Mouse (Mus musculus) gastrocnemius, adult 2 months (tissue): ENCODE data around the gene Macrod2. TPM values are rescaled to one million over a fixed set of nuclear protein-coding genes. Genes with fewer than 3 reads are reported as not detected.

Experiments
- DNase-seq: peaks from one replicate; pipeline ENCODE4 v3.0.0; 2022
- H3K27ac ChIP-seq: fragments of 200-600 bp; 2 replicates; pipeline ENCODE4 v1.8.1; 2022; ENCODE audit warnings: mild to moderate bottlenecking
- H3K4me3 ChIP-seq: fragments of 200-600 bp; 2 replicates; pipeline ENCODE4 v1.8.1; 2022; ENCODE audit warnings: mild to moderate bottlenecking, moderate library complexity
- CTCF ChIP-seq: fragments of 200-600 bp; IDR thresholded peaks from 2 replicates; pipeline ENCODE4 v1.8.1; 2022; ENCODE audit warnings: antibody characterized with exemption, mild to moderate bottlenecking, moderate library complexity
- intact Hi-C: fragments of 180-260 bp; cut with DNase I; formaldehyde crosslinking; loops from one replicate; pipeline ENCODE4 v1.15.1; 2025
- total RNA-seq, 2 experiments: library from RNA; stranded (reverse); gene quantifications; 2 replicates each; pipeline ENCODE4 v1.2.3; 2021

Gene Macrod2
- total RNA-seq, 2 experiments from 2014 or later, result 16.4 to 19.3 TPM

DNA sequence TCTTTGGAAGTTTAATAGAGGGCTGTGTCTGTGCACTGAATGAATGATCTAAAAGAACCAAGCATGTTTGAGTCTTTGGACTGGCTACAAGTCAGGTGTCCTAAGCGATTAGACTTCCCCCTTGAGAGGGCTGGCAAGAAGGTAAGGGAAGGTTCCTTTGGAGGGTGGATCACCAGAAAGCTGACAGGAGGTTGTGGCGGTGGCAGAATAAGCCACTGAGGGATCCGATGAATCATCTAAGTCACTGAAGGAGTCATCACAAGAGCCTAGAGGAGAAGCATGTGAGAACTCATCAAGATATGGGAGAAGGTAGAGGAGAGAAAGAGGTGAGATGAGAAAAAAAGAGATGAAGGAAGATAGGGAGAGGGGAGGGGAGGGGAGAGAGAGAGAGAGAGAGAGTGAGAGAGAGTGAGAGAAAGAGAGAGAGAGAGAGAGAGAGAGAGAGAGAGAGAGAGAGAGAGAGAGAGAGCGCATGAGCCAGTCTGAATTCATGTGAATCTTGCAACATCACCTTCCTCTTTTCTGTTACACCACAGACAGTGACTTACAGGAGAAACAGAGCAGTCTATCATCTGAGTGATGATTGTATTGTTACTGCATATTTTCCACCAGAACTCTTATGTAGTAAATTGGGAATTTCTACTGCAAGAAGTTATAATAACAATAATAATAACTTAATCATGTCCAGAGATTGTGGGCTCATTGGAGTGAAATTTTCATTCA is 398.9 kb downstream of the Macrod2 start:
- DNase-seq, result no peak
- intact Hi-C loops, result no loop called here
- Histone ChIP-seq H3K27ac (no peak overlapping the region), H3K4me3 (no peak overlapping the region)
- TF ChIP-seq CTCF, result no peak

GRCm38 (mm10) chr2:140811693-140812092 is 416.6 kb downstream of the Macrod2 start:
- intact Hi-C loops, result no loop called here
- TF ChIP-seq CTCF, result no peak
- H3K4me3 ChIP-seq, result no peak overlapping the region
- no peak overlapping the region for H3K27ac ChIP-seq
- no peak for DNase-seq

GRCm38 (mm10) chr2:140819391-140820120 is 424.4 kb downstream of the Macrod2 start:
- Histone ChIP-seq H3K4me3 (no peak overlapping the region), H3K27ac (no peak overlapping the region)
- no peak for TF ChIP-seq CTCF
- intact Hi-C loops, result no loop called here
- no peak for DNase-seq

- H3K27ac ChIP-seq, result no peak overlapping the region
- no peak for DNase-seq
- intact Hi-C loops, result no loop called here
- H3K4me3 ChIP-seq, result no peak overlapping the region
- no peak for TF ChIP-seq CTCF
These were observed 427.3 kb downstream of the Macrod2 start for GRCm38 (mm10) chr2:140822378-140822777.

- Histone ChIP-seq H3K27ac (no peak overlapping the region), H3K4me3 (no peak overlapping the region)
- intact Hi-C loops, result no loop called here
- TF ChIP-seq CTCF, result no peak
- DNase-seq, result no peak
These were observed 431.1 kb downstream of the Macrod2 start for GRCm38 (mm10) chr2:140826241-140826640.

DNA sequence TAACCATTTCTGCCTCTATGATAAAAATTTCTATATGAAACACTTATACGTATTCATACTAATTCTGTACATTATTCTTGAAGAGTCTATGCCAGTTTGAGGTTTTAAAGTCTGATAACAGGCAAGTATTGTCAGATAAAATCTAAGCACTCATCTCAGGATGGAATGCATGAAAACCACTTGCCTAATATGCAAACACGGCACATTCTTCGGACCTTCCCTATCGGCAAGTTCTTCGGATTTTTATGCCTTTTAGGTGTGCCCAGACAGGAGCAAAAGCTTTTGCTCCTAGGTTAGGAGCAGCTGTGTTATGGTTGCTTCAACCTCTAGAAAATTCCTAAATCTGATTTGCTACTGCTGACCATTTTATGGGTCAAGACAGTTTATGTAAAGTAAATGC is 433.8 kb downstream of the Macrod2 start:
- intact Hi-C loops, result no loop called here
- no peak for DNase-seq
- TF ChIP-seq CTCF, result no peak
- no peak overlapping the region for H3K4me3 ChIP-seq
- H3K27ac ChIP-seq, result no peak overlapping the region

DNA sequence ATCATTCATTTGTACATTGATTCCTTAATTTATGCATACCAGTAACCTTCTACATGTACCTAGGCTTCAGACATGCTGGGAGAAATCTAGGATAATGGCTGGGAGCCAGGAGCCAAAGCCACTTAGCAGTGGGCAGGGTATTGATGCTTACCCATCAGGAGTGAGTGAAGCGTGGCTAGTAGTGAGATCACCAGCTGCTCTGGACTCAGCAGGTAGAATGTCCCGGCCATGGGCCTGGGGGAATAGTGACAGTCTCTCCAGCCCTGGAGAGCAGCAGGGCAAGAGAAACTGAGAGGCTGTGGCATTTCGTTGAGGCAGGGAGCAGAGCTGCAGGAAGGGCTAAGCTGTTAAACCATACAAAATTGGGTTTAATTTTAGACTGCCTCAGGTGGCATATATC is 435.0 kb downstream of the Macrod2 start:
- H3K27ac ChIP-seq, result no peak overlapping the region
- intact Hi-C loops, result no loop called here
- no peak for TF ChIP-seq CTCF
- DNase-seq, result no peak
- H3K4me3 ChIP-seq, result no peak overlapping the region

DNA sequence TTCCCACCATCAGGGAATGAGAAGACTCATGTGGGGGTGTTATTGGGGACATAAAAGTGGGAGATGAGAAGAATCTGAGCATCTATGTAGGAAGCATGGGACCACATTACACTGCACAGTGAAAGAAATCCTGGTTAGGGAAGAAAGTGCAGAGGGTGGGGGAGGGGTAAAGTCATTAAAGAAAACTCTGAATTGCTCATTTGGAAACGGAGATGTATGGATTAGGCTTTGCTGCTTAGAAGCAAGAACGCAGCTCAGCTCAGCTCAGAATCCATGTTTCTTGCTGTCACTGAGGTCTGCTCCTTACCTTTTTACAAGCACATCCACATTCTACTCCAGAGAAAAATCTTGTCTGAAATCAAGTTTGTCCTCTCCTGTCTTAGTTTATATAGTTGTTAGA is 444.3 kb downstream of the Macrod2 start:
- no peak for DNase-seq
- no peak overlapping the region for H3K4me3 ChIP-seq
- intact Hi-C loops, result no loop called here
- TF ChIP-seq CTCF, result no peak
- H3K27ac ChIP-seq, result no peak overlapping the region

- no peak overlapping the region for H3K4me3 ChIP-seq
- TF ChIP-seq CTCF, result no peak
- peak; percentile 16 for DNase-seq
- no peak overlapping the region for H3K27ac ChIP-seq
- intact Hi-C loops, result no loop called here
These were observed 444.8 kb downstream of the Macrod2 start for GRCm38 (mm10) chr2:140839880-140840279.

DNA sequence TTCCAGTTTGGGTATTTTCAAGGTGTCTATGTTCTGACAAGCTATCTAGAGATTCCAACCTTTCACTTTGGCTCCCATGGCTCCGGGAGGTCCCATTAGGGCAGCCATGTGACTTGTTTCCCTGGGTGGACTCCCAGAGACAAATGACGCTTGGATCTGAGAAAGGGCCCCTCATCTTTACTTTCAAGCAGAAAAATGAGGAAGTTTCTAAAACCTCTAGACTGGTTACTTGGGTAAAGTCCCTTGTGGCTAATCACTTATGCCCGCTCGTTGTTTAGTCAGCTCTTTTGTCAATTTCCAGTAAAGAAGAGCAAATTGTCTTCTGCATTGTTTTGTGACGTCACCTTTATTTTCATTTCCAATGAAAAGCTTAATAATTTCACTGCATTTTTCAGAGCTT is 448.9 kb downstream of the Macrod2 start:
- intact Hi-C loops, result no loop called here
- DNase-seq, result no peak
- Histone ChIP-seq H3K27ac (no peak overlapping the region), H3K4me3 (no peak overlapping the region)
- no peak for TF ChIP-seq CTCF

GRCm38 (mm10) chr2:140847817-140848428 is 452.8 kb downstream of the Macrod2 start:
- Histone ChIP-seq H3K4me3 (no peak overlapping the region), H3K27ac (no peak overlapping the region)
- DNase-seq, result no peak
- TF ChIP-seq CTCF, result no peak
- intact Hi-C loops, result no loop called here

DNA sequence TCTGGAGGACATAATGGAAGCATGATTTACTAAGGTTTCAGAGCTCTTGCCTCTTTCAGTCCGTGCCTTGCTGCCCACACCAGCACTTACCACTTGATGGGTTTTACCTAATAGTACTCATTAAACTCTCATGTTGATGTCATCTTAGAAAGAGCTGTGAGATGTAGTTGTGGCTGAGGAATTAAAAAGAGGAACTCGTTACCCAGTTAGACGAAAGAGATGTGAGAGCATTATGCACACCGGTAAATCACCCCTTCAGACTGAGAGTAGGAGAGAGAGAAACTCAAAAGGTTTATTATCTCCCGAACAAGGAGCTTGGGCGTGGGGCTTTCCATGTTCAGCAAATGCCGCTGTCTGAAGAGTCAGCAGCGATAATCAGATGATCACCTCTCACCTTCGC is 458.4 kb downstream of the Macrod2 start:
- intact Hi-C loops, result no loop called here
- TF ChIP-seq CTCF, result no peak

DNA sequence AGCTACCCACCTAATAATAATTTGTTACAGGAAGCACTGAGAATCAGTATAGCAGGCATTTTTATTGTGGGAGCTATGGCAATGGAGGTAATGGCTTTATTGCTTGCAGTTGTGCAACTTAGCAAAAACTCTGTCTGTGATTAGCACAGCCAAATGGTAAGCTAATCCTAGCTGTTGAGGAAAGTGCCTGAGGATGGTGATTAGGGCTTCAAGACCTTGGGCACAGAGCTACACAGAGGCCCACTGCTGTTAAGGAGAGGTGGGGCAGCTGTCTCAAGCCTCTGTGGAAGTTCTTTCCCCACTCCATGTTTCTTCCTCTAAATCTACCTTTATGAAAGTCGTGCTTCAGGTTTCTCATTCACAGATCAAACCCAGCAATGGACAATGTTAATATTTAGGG is 466.2 kb downstream of the Macrod2 start:
- Histone ChIP-seq H3K27ac (no peak overlapping the region), H3K4me3 (no peak overlapping the region)
- TF ChIP-seq CTCF, result no peak
- no peak for DNase-seq
- intact Hi-C loops, result no loop called here

More for the DNA sequence above, 458.4 kb downstream of the Macrod2 start:
- no peak for DNase-seq
- Histone ChIP-seq H3K27ac (no peak overlapping the region), H3K4me3 (no peak overlapping the region)
